Mouse (Mus musculus): Measurements from ENCODE around the gene S100a11. TPM values are rescaled to one million over a fixed set of nuclear protein-coding genes. Genes with fewer than 3 reads are reported as not detected.
"Not testable (repeated sequence)": the region's sequence is repeated elsewhere in the genome, so short reads cannot be mapped to it uniquely, and the experiment has no call there.

The S100a11 gene
- polyA plus RNA-seq, 1 experiment from 2014 or later: 1,206 TPM

DNA sequence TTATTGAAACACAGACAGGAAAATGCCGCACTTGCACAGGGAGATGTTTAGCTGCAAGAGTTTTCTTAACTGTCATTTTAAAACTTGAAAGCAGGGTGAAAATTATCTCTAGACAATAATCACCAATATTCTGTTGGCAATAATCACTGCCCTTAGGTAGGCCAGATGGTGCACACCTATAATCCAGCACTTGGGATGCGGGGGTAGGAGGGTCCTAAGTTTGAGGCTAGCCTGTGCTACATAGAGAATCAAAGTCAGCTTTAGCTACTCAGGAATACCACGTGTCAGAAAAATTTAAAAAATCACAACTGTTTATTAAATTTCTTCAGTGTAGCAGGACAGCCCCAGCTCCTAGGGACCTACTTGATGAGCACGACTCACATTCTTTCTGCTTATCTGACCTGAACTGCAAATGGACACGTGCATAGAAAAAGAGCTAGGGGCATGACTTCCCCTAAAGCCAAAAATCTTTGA, 395 bp upstream of the S100a11 start:
- peak overlapping the region; percentile 95 for H3K27ac ChIP-seq (ENCODE audit: low read length)
- H3K4me2 ChIP-seq (replicated peaks; ENCODE audit: low read depth, low read length): peak overlapping the region; percentile 57
- H3K4me1 ChIP-seq (ENCODE audit: insufficient read depth, low read length): peaks cover 23% of the 10 kb centered on the region
- peaks cover 9% of the 10 kb centered on the region for H3K36me3 ChIP-seq (ENCODE audit: insufficient read depth, low read length)
- H3K27me3 ChIP-seq (ENCODE audit: insufficient read depth, low read length): no peaks in the 10 kb centered on the region
- H3K9me3 ChIP-seq (ENCODE audit: low read length): no peaks in the 10 kb centered on the region
- H3K4me3 ChIP-seq (ENCODE audit: low read length): peak overlapping the region; percentile 66
- peak; percentile 43 for ATAC-seq (ENCODE audit: low FRiP score, low TSS enrichment)
- 48% methylated on average over 5 of the region's 5 CpGs for WGBS
- H3K9ac ChIP-seq (replicated peaks; ENCODE audit: low read length): peak overlapping the region; percentile 85

DNA sequence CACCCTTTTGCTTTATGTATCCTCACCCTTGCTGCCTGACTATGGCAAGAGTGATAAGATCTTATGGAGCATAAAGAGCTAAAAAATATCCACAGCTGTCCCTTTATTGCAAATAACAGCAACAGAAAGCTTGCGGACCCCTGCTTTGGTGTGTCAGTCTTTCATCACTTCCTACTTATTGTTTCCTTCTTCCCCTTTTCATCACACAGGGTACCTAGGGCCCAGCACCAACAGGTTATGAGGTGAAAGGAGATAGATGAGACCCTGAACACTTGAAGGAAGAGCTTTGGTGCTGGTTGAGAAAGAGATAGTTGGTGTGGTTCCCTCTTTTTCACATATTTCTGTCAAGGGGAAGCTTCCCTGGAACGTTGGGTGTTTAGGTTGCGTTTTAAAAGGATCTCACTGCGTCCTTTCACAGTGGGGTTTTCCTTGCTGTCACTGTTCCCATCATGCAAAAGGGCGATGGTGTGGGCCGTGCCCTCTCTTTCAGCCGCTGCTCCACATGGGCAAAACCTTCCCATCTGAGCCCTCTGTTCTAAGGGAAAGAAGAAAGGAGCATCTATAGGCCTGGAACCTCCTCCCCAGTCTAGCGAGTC, 1.3 kb downstream of the S100a11 start:
- Histone ChIP-seq H3K4me3 (ENCODE audit: low read length) (peak overlapping the region; percentile 66), H3K4me1 (ENCODE audit: insufficient read depth, low read length) (peaks cover 23% of the 10 kb centered on the region), H3K9ac (replicated peaks; ENCODE audit: low read length) (peak overlapping the region; percentile 85), H3K27ac (ENCODE audit: low read length) (peak overlapping the region; percentile 95; the same call in 1 of the 2 replicates), H3K36me3 (ENCODE audit: insufficient read depth, low read length) (peaks cover 15% of the 10 kb centered on the region), H3K27me3 (ENCODE audit: insufficient read depth, low read length) (no peaks in the 10 kb centered on the region), H3K9me3 (ENCODE audit: low read length) (no peaks in the 10 kb centered on the region), H3K4me2 (replicated peaks; ENCODE audit: low read depth, low read length) (peak overlapping the region; percentile 57)
- no peak for ATAC-seq (ENCODE audit: low FRiP score, low TSS enrichment)
- WGBS: 80% methylated on average over 8 of the region's 8 CpGs

DNA sequence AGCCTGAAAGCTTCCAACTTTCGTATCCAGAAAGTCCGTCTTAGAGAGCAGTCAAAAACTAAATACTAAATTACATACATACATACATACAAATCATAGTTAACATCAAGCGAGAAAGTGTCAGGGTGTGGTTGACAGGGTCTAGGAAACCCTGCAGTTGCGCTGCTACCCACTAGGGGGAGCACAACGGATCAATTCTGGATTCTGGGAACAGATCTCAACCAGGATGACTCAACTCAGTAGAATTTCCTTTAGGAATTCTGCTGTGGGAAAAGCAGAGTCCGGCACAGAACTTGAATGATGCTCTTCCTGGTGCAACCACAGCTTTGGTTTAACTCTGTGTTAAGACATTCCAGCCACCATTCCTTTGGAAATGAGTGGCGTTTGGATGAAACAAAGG, 2.3 kb downstream of the S100a11 start:
- 44% methylated on average over 7 of the region's 7 CpGs for WGBS
- no peaks in the 10 kb centered on the region for H3K27me3 ChIP-seq (ENCODE audit: insufficient read depth, low read length)
- H3K27ac ChIP-seq (ENCODE audit: low read length): no peak overlapping the region
- H3K36me3 ChIP-seq (ENCODE audit: insufficient read depth, low read length): peaks cover 22% of the 10 kb centered on the region
- ATAC-seq (ENCODE audit: low FRiP score, low TSS enrichment): no peak
- peaks cover 23% of the 10 kb centered on the region for H3K4me1 ChIP-seq (ENCODE audit: insufficient read depth, low read length)
- peak overlapping the region; percentile 34 for H3K4me2 ChIP-seq (replicated peaks; ENCODE audit: low read depth, low read length)
- no peak overlapping the region for H3K9ac ChIP-seq (replicated peaks; ENCODE audit: low read length)
- no peaks in the 10 kb centered on the region for H3K9me3 ChIP-seq (ENCODE audit: low read length)
- 0 out of 2 replicates have a peak overlapping the region, but pooled peaks have one; percentile 8 for H3K4me3 ChIP-seq (ENCODE audit: low read length)

DNA sequence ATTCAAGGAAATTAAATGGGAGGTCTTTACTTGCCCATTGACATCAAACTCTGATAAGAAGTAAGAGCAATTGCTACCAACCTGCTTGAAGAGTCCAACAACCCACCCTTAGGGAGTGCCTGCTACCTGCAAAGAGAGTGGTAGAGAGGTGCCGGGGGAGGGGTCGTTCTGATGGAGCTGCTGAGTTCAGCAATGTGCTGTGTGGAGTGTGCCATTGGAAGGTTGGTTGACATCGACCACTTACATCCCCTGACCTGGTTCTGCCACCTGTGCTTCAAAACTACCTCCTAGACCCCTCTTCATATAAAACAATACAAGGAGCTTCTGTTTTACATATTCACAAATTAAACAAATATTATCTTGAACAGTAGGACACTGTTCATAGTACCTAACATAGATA, 7.0 kb downstream of the S100a11 start:
- WGBS: 85% methylated on average over 3 of the region's 3 CpGs
- Histone ChIP-seq H3K9me3 (ENCODE audit: low read length) (no peaks in the 10 kb centered on the region), H3K36me3 (ENCODE audit: insufficient read depth, low read length) (peaks cover 22% of the 10 kb centered on the region), H3K4me1 (ENCODE audit: insufficient read depth, low read length) (peaks cover 8% of the 10 kb centered on the region; the same call in 1 of the 2 replicates), H3K4me2 (replicated peaks; ENCODE audit: low read depth, low read length) (no peak overlapping the region), H3K4me3 (ENCODE audit: low read length) (no peak overlapping the region), H3K9ac (replicated peaks; ENCODE audit: low read length) (no peak overlapping the region), H3K27ac (ENCODE audit: low read length) (no peak overlapping the region), H3K27me3 (ENCODE audit: insufficient read depth, low read length) (no peaks in the 10 kb centered on the region)
- ATAC-seq (ENCODE audit: low FRiP score, low TSS enrichment): no peak

DNA sequence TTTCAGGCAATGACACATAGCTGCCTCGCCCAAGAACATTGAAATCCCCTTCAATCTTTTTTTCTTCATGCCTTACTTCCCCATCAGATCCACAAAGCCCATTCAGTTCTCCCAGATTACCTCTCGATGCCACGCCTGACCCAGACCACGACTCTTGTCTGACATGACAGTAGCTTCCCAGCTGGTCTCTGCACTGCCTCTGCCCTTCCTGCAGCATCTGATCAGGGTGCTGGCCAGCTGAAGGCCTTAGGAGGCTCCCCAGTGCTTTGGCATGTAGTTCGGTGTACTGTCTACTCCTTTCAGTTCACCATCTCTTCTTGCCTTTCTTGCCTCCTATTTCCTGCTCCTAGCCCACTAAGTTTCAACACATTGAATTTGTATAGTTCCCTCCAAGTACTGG, 8.5 kb downstream of the S100a11 start:
- H3K9me3 ChIP-seq (ENCODE audit: low read length): no peaks in the 10 kb centered on the region
- no peak for ATAC-seq (ENCODE audit: low FRiP score, low TSS enrichment)
- no peak overlapping the region for H3K4me3 ChIP-seq (ENCODE audit: low read length)
- no peaks in the 10 kb centered on the region for H3K4me1 ChIP-seq (ENCODE audit: insufficient read depth, low read length)
- 85% methylated on average over 5 of the region's 5 CpGs for WGBS
- no peak overlapping the region for H3K9ac ChIP-seq (replicated peaks; ENCODE audit: low read length)
- peaks cover 22% of the 10 kb centered on the region for H3K36me3 ChIP-seq (ENCODE audit: insufficient read depth, low read length)
- H3K27me3 ChIP-seq (ENCODE audit: insufficient read depth, low read length): no peaks in the 10 kb centered on the region
- no peak overlapping the region for H3K4me2 ChIP-seq (replicated peaks; ENCODE audit: low read depth, low read length)
- no peak overlapping the region for H3K27ac ChIP-seq (ENCODE audit: low read length)

DNA sequence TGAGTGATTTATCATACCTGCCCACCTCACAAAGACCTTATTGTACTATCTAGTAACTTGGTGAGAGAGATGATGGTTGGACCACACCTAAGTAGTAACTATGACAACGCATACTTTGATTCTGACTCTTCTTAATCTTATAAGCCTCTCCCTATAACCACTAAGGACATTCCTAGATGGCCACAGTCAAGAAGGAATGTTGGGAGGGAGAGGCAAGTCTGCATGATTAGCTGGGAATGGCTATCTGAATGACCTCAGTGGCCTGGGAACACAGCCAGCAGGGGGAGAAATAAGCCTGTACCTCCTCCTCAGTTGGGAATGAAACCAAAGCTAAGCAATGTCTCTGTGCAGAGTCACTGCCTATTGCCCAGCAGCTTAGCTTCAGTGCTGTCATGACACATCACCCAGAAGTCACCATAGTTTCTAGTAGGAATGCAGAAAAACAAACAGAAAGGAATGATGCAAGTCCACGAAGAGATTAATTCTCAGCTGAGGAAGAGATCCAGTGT, 16.8 kb downstream of the S100a11 start:
- WGBS: 59% methylated on average over 2 of the region's 2 CpGs
- no peak overlapping the region for H3K4me3 ChIP-seq (ENCODE audit: low read length)
- peak; percentile 70 for ATAC-seq (ENCODE audit: low FRiP score, low TSS enrichment)

DNA sequence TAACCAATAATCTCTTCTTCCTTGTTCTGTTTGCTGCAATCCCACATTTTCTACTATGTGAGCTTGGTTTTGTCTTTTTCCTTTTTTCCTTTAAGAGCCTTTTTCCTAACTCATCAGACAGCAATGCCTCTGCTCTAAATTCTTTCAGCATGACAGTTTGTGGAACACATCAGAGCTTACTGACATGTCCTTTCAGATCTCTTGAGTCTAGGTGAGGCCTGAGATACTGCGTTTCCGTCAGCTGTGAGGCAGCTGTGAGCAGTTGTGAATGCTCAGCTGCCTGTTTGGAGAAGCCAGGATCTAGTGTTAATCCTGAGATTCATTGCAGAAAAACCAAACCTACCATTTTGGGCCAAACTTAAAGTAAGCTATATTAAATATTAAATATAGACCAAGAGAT, 18.2 kb downstream of the S100a11 start:
- Histone ChIP-seq H3K4me2 (replicated peaks; ENCODE audit: low read depth, low read length) (no peak overlapping the region), H3K9me3 (ENCODE audit: low read length) (no peaks in the 10 kb centered on the region), H3K4me3 (ENCODE audit: low read length) (no peak overlapping the region), H3K4me1 (ENCODE audit: insufficient read depth, low read length) (no peaks in the 10 kb centered on the region), H3K9ac (replicated peaks; ENCODE audit: low read length) (no peak overlapping the region), H3K27ac (ENCODE audit: low read length) (no peak overlapping the region), H3K36me3 (ENCODE audit: insufficient read depth, low read length) (no peaks in the 10 kb centered on the region), H3K27me3 (ENCODE audit: insufficient read depth, low read length) (no peaks in the 10 kb centered on the region)
- 83% methylated on average over 2 of the region's 2 CpGs for WGBS
- ATAC-seq (ENCODE audit: low FRiP score, low TSS enrichment): no peak

More for the DNA sequence above, 16.8 kb downstream of the S100a11 start:
- Histone ChIP-seq H3K4me2 (replicated peaks; ENCODE audit: low read depth, low read length) (no peak overlapping the region), H3K36me3 (ENCODE audit: insufficient read depth, low read length) (no peaks in the 10 kb centered on the region), H3K27me3 (ENCODE audit: insufficient read depth, low read length) (no peaks in the 10 kb centered on the region), H3K4me1 (ENCODE audit: insufficient read depth, low read length) (no peaks in the 10 kb centered on the region), H3K9me3 (ENCODE audit: low read length) (no peaks in the 10 kb centered on the region), H3K27ac (ENCODE audit: low read length) (no peak overlapping the region), H3K9ac (replicated peaks; ENCODE audit: low read length) (no peak overlapping the region)

DNA sequence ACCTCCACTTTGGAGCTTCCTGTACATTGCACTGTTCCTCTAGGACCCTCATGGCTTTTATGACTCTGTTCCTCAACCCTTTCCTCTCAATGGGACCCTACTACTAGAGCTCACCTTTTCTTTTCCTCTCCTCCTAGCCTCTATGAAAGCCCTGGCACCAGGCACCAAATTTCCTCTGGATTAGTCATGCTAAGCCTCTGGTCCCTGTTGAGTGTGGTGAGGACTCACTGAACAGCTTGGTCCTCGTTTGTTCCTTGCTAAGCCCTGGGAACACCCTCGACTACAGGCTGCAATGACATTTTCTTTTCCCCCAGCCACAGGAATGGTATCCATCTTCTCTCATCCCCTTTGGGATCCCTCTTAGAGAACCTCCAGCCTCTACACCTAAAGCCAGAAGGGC, 21.2 kb downstream of the S100a11 start:
- Histone ChIP-seq H3K4me3 (ENCODE audit: low read length) (no peak overlapping the region), H3K9me3 (ENCODE audit: low read length) (no peaks in the 10 kb centered on the region), H3K27ac (ENCODE audit: low read length) (no peak overlapping the region), H3K4me1 (ENCODE audit: insufficient read depth, low read length) (no peaks in the 10 kb centered on the region), H3K36me3 (ENCODE audit: insufficient read depth, low read length) (no peaks in the 10 kb centered on the region), H3K9ac (replicated peaks; ENCODE audit: low read length) (no peak overlapping the region), H3K4me2 (replicated peaks; ENCODE audit: low read depth, low read length) (no peak overlapping the region), H3K27me3 (ENCODE audit: insufficient read depth, low read length) (no peaks in the 10 kb centered on the region)
- 75% methylated on average over 2 of the region's 2 CpGs for WGBS
- no peak for ATAC-seq (ENCODE audit: low FRiP score, low TSS enrichment)

- H3K27ac ChIP-seq (ENCODE audit: low read length); H3K4me3 ChIP-seq (ENCODE audit: low read length); H3K9ac ChIP-seq (replicated peaks; ENCODE audit: low read length); H3K36me3 ChIP-seq (ENCODE audit: insufficient read depth, low read length); ATAC-seq (ENCODE audit: low FRiP score, low TSS enrichment); H3K27me3 ChIP-seq (ENCODE audit: insufficient read depth, low read length); H3K4me2 ChIP-seq (replicated peaks; ENCODE audit: low read depth, low read length); H3K9me3 ChIP-seq (ENCODE audit: low read length); H3K4me1 ChIP-seq (ENCODE audit: insufficient read depth, low read length): not testable (repeated sequence)
- WGBS: 67% methylated on average over 6 of the region's 6 CpGs
Measured at GRCm38 (mm10) chr3:93544170-93544569, 23.9 kb downstream of the S100a11 start.

DNA sequence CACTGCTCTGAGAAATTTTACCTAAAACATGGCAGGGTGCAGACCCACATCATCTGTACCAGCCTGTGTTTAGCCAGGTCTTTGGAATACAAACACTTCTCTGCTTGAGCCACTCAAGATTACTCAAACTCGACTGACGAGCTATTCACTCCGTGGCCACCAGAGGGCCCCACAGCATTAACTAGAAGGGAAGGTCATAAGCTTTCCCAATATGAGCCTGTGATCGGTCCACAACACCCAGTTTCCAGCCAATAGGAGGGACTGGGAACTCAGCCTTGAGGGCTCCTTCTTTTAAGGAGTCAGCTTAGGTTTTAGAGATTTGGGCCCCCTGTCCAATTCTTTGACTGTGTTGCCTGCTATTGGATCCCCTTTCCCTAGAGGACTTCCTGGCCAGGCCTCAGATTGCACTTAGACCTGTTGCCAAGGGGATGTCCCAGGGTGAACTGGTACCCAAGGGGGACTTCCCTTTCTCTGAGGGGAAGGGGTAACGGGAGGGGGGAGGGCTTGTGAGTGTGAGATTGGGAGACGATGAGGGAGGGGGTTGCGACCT, 26.9 kb downstream of the S100a11 start:
- Histone ChIP-seq H3K4me3 (ENCODE audit: low read length) (no peak overlapping the region), H3K4me1 (ENCODE audit: insufficient read depth, low read length) (peaks cover 8% of the 10 kb centered on the region), H3K27me3 (ENCODE audit: insufficient read depth, low read length) (no peaks in the 10 kb centered on the region), H3K4me2 (replicated peaks; ENCODE audit: low read depth, low read length) (no peak overlapping the region), H3K9me3 (ENCODE audit: low read length) (no peaks in the 10 kb centered on the region), H3K27ac (ENCODE audit: low read length) (peak overlapping the region; percentile 39; the same call in 1 of the 2 replicates), H3K36me3 (ENCODE audit: insufficient read depth, low read length) (no peaks in the 10 kb centered on the region), H3K9ac (replicated peaks; ENCODE audit: low read length) (no peak overlapping the region)
- 26% methylated on average over 7 of the region's 7 CpGs for WGBS
- ATAC-seq (ENCODE audit: low FRiP score, low TSS enrichment): peak; percentile 72
